Mouse (Mus musculus) frontal cortex, adult (tissue): ENCODE measurements around the gene Usp7.

Experiments
- ATAC-seq: cut with Nextera tagmentation; 2 replicates; pipeline ENCODE4 v1.9.2; 2017; ENCODE audit warnings: mild to moderate bottlenecking, moderate library complexity, mixed read lengths; ENCODE audit not compliant: low TSS enrichment

The Usp7 gene

GRCm38 (mm10) chr16:8673343-8673742 is 118.8 kb downstream of the Usp7 start:
- no peak for ATAC-seq

- no peak for ATAC-seq
Measured at GRCm38 (mm10) chr16:8672811-8673210, 119.3 kb downstream of the Usp7 start.

- no peak for ATAC-seq
Measured at GRCm38 (mm10) chr16:8672350-8672687, 119.8 kb downstream of the Usp7 start.

GRCm38 (mm10) chr16:8671551-8672349 is 120.4 kb downstream of the Usp7 start, which contains the start of gene Carhsp1:
Carhsp1 (minus strand) TSS chr16:8672155.
- ATAC-seq = peak; percentile 67

- no peak for ATAC-seq
Measured at GRCm38 (mm10) chr16:8670041-8671035, 121.8 kb downstream of the Usp7 start.

- no peak for ATAC-seq
Measured at GRCm38 (mm10) chr16:8669432-8669831, 122.7 kb downstream of the Usp7 start.

GRCm38 (mm10) chr16:8668386-8668785 is 123.7 kb downstream of the Usp7 start:
- ATAC-seq = no peak

GRCm38 (mm10) chr16:8667814-8668213 is 124.3 kb downstream of the Usp7 start:
- ATAC-seq = no peak

- ATAC-seq = no peak
Measured at GRCm38 (mm10) chr16:8667261-8667660, 124.8 kb downstream of the Usp7 start.

GRCm38 (mm10) chr16:8666452-8666851 is 125.7 kb downstream of the Usp7 start:
- ATAC-seq = no peak

GRCm38 (mm10) chr16:8665367-8665766 is 126.7 kb downstream of the Usp7 start:
- ATAC-seq = no peak

GRCm38 (mm10) chr16:8663606-8664539 is 128.2 kb downstream of the Usp7 start:
- no peak for ATAC-seq

GRCm38 (mm10) chr16:8663022-8663421 is 129.1 kb downstream of the Usp7 start:
- no peak for ATAC-seq

- ATAC-seq = no peak
Measured at GRCm38 (mm10) chr16:8658764-8659163, 133.3 kb downstream of the Usp7 start.

GRCm38 (mm10) chr16:8658349-8658748 is 133.8 kb downstream of the Usp7 start:
- ATAC-seq = no peak

GRCm38 (mm10) chr16:8656256-8656655 is 135.9 kb downstream of the Usp7 start:
- no peak for ATAC-seq

- ATAC-seq = no peak
Measured at GRCm38 (mm10) chr16:8655599-8655998, 136.5 kb downstream of the Usp7 start.

GRCm38 (mm10) chr16:8655108-8655507 is 137.0 kb downstream of the Usp7 start:
- no peak for ATAC-seq

- ATAC-seq = no peak
Measured at GRCm38 (mm10) chr16:8650007-8650406, 142.1 kb downstream of the Usp7 start.

- ATAC-seq = 0 out of 2 replicates have a peak, but pooled peaks have one; percentile 41
Measured at GRCm38 (mm10) chr16:8645546-8645945, 146.6 kb downstream of the Usp7 start.

GRCm38 (mm10) chr16:8643855-8644254 is 148.3 kb downstream of the Usp7 start:
- ATAC-seq = peak; percentile 85
